Mouse (Mus musculus): ENCODE results near the gene Gabra4. TPM values are rescaled to one million over a fixed set of nuclear protein-coding genes. Genes with fewer than 3 reads are reported as not detected.

Gene Gabra4
- polyA plus RNA-seq, 1 experiment from 2014 or later, result 12.5 TPM

Other genes starting within 250 kb of the Gabra4 start
- gene Cox7b2, start 110.1 kb downstream of the Gabra4 start, polyA plus RNA-seq (2015; fragmentation: Nextera tagmentation; extraction: Ambion mirVana), result not detected in 2 replicates
- 2.7 and 3.2 TPM in 2 replicates for gene Gabrb1, start 195 bp downstream of the Gabra4 start, polyA plus RNA-seq (2015; fragmentation: Nextera tagmentation; extraction: Ambion mirVana)